Mouse (Mus musculus): ENCODE measurements around the gene Krt79. TPM values are rescaled to one million over a fixed set of nuclear protein-coding genes. Genes with fewer than 3 reads are reported as not detected.
A peak's percentile ranks its signal among the peaks of the same experiment; 100 is the strongest.

Krt79 gene
- polyA plus RNA-seq, 1 experiment from 2014 or later, result not detected

DNA sequence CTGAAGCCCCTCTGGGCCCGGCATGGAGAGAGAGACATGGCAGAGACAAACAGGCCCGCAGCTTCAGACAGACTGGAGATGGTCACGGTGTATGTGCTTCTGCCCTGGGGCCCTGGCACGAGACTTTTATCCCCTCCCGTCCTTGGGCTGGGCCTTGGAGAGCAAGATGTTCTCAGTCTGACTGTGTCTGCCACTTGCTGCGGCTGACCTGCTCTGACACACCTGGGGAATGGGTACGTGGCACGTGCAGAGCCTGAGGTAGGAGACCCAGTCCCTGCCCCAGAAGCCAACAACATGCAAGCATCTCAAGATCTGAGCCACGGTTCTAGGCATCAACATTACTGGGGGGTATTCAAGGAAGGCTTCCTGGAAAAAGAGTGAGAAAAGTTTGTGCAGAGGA lies 14.1 kb upstream of the Krt79 start, which contains the start of gene Krt78:
TSS of gene Krt78 (minus strand) at position 101 of the 400 bp plus-strand sequence.
- ATAC-seq (replicated peaks; ENCODE audit: insufficient number of reproducible peaks, low FRiP score, low TSS enrichment, low read depth), result no peak
- Histone ChIP-seq H3K9me3 (replicated peaks; ENCODE audit: control insufficient read depth, low read length) (no peaks in the 10 kb centered on the region), H3K36me3 (replicated peaks; ENCODE audit: control insufficient read depth, insufficient read depth, low read depth, low read length) (no peaks in the 10 kb centered on the region), H3K27ac (replicated peaks; ENCODE audit: low read depth, low read length) (no peak within 1 kb of the TSS), H3K4me2 (ENCODE audit: low read depth, low read length) (no peak within 1 kb of the TSS), H3K4me1 (ENCODE audit: control insufficient read depth, insufficient read depth, low read length) (no peaks in the 10 kb centered on the region), H3K27me3 (ENCODE audit: control insufficient read depth, insufficient read depth, low read length) (no peaks in the 10 kb centered on the region), H3K4me3 (ENCODE audit: low read depth, low read length) (no peak within 1 kb of the TSS), H3K9ac (replicated peaks; ENCODE audit: low read length) (no peak within 1 kb of the TSS)
- no peak for DNase-seq (ENCODE audit: low spot score)
- WGBS, result 84% methylated on average over 9 of the region's 9 CpGs

DNA sequence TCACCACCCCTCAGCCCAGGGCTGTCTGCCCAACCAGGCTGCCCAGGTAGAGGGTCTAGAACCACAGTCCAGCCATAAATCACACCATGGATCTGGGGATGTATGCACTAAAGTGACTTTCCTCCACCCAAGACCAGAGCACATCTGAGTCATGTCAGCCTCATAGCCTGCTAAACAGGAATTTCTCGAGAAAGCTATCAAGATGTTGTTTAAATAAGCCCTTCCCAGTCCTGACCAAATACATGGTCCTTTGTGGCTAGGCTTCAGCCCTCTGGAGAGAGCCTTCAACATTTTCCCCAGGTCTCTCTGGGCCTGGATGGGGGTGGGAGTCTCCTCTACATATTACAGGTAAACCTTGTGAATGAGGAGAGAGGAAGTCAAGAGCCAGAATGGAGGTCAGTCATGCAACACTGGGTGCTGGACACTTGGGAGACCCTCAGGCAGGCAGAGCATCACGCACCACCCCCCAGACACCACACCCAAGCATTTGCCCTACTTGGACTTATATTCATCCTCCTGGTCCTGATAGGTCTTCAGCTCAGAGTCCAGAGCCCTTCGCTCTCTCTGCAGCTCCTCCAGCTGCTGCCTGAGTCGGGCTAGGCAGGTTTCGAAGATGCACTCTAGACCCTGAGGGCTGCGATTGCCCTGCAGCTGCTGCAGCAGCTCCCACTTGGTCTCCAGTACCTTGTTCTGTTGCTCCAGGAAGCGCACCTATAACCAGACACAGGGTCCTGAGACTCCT lies 12.8 kb upstream of the Krt79 start:
- no peak overlapping the region for H3K27ac ChIP-seq (replicated peaks; ENCODE audit: low read depth, low read length)
- no peak overlapping the region for H3K4me2 ChIP-seq (ENCODE audit: low read depth, low read length)
- no peaks in the 10 kb centered on the region for H3K27me3 ChIP-seq (ENCODE audit: control insufficient read depth, insufficient read depth, low read length)
- 84% methylated on average over 7 of the region's 7 CpGs for WGBS
- H3K4me1 ChIP-seq (ENCODE audit: control insufficient read depth, insufficient read depth, low read length), result no peaks in the 10 kb centered on the region
- H3K9me3 ChIP-seq (replicated peaks; ENCODE audit: control insufficient read depth, low read length), result no peaks in the 10 kb centered on the region
- no peak for DNase-seq (ENCODE audit: low spot score)
- no peak overlapping the region for H3K4me3 ChIP-seq (ENCODE audit: low read depth, low read length)
- no peak overlapping the region for H3K9ac ChIP-seq (replicated peaks; ENCODE audit: low read length)
- H3K36me3 ChIP-seq (replicated peaks; ENCODE audit: control insufficient read depth, insufficient read depth, low read depth, low read length), result no peaks in the 10 kb centered on the region
- ATAC-seq (replicated peaks; ENCODE audit: insufficient number of reproducible peaks, low FRiP score, low TSS enrichment, low read depth), result no peak

DNA sequence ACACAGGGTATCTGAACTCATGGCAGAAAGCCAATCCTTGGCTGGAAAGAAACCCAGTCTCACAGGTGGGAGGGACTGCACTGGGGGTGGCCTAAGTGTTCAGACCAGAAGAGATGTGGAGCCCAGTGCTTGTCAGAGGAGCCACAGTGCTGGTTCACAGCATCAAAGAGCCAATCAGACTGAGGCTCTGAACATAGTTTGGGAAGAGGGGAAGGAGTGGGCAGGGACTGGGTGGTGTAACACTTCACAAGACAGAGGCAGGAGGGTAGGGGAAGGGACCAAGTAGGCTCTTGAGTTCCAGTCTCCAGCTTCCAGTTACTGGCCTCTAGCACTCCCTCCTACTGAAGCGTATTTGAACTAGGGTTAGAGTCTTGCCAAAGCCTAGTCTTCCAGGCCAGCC lies 5.3 kb upstream of the Krt79 start:
- no peaks in the 10 kb centered on the region for H3K4me1 ChIP-seq (ENCODE audit: control insufficient read depth, insufficient read depth, low read length)
- 82% methylated on average over 1 of the region's 1 CpGs for WGBS
- no peaks in the 10 kb centered on the region for H3K27me3 ChIP-seq (ENCODE audit: control insufficient read depth, insufficient read depth, low read length)
- H3K4me2 ChIP-seq (ENCODE audit: low read depth, low read length), result no peak overlapping the region
- H3K27ac ChIP-seq (replicated peaks; ENCODE audit: low read depth, low read length), result no peak overlapping the region
- no peak overlapping the region for H3K4me3 ChIP-seq (ENCODE audit: low read depth, low read length)
- H3K9ac ChIP-seq (replicated peaks; ENCODE audit: low read length), result no peak overlapping the region
- H3K9me3 ChIP-seq (replicated peaks; ENCODE audit: control insufficient read depth, low read length), result no peaks in the 10 kb centered on the region
- ATAC-seq (replicated peaks; ENCODE audit: insufficient number of reproducible peaks, low FRiP score, low TSS enrichment, low read depth), result no peak
- DNase-seq (ENCODE audit: low spot score), result no peak
- no peaks in the 10 kb centered on the region for H3K36me3 ChIP-seq (replicated peaks; ENCODE audit: control insufficient read depth, insufficient read depth, low read depth, low read length)

DNA sequence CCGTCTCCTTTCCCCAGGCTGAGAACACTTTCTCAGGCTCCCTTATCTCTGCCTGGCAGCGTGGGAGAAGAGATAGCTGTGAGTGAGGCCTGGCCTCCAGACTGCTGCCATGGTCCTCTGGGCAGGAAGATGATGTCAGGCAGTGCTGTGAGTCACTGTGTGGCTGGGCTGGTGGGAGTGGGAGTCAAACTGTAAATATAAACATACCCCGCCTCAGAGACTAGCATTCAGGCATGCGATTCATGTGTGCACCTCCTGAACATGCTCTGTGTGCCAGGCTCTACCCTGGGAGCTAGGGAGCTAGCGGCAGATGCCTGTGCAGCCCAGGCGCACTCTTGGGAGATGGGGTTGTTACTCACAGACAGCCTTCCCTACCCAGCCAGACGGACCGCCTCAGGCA lies 1.8 kb upstream of the Krt79 start:
- DNase-seq (ENCODE audit: low spot score) (no peak), ATAC-seq (replicated peaks; ENCODE audit: insufficient number of reproducible peaks, low FRiP score, low TSS enrichment, low read depth) (no peak)
- Histone ChIP-seq H3K9me3 (replicated peaks; ENCODE audit: control insufficient read depth, low read length) (no peaks in the 10 kb centered on the region), H3K4me2 (ENCODE audit: low read depth, low read length) (no peak overlapping the region), H3K4me3 (ENCODE audit: low read depth, low read length) (no peak overlapping the region), H3K4me1 (ENCODE audit: control insufficient read depth, insufficient read depth, low read length) (no peaks in the 10 kb centered on the region), H3K27ac (replicated peaks; ENCODE audit: low read depth, low read length) (no peak overlapping the region), H3K36me3 (replicated peaks; ENCODE audit: control insufficient read depth, insufficient read depth, low read depth, low read length) (no peaks in the 10 kb centered on the region), H3K9ac (replicated peaks; ENCODE audit: low read length) (no peak overlapping the region), H3K27me3 (ENCODE audit: control insufficient read depth, insufficient read depth, low read length) (no peaks in the 10 kb centered on the region)
- WGBS, result 46% methylated on average over 8 of the region's 8 CpGs

DNA sequence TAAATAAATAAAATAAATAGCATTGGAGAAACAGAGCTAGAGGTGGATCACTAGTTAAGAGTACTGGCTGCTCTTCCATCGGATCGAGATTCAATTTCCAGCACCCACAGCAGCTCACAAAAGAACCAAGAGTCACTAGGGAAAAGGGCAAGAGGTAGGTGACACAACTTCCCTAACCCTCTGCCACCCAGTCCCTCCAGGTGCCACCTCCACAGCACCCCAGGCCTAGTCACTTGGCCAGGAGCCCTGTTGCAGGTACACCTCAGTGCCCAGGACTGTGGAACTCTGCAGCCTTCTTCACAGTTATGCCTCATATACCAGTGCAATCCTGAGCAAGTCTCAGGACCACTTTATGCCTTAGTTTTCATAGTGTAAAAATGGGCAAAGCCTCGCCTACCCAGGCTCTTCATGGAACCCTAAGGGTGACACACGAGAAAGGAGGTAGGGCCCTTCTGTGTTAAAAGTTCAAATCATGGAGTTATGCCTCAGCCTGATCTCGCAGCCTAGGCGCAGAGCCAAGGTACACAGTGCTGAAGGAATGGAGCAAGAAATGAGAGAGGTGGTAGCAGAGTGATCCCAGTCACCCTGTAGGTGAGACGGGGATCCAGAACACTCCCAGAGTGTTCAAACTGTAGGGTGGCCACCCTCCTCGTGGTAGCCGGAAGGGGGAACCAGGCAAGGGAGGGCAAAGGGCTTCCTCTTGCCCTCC lies 1.4 kb downstream of the Krt79 start:
- Histone ChIP-seq H3K27me3 (ENCODE audit: control insufficient read depth, insufficient read depth, low read length) (no peaks in the 10 kb centered on the region), H3K9ac (replicated peaks; ENCODE audit: low read length) (no peak overlapping the region), H3K4me1 (ENCODE audit: control insufficient read depth, insufficient read depth, low read length) (no peaks in the 10 kb centered on the region), H3K27ac (replicated peaks; ENCODE audit: low read depth, low read length) (no peak overlapping the region), H3K9me3 (replicated peaks; ENCODE audit: control insufficient read depth, low read length) (no peaks in the 10 kb centered on the region), H3K36me3 (replicated peaks; ENCODE audit: control insufficient read depth, insufficient read depth, low read depth, low read length) (no peaks in the 10 kb centered on the region), H3K4me2 (ENCODE audit: low read depth, low read length) (no peak overlapping the region), H3K4me3 (ENCODE audit: low read depth, low read length) (no peak overlapping the region)
- 82% methylated on average over 9 of the region's 9 CpGs for WGBS
- no peak for ATAC-seq (replicated peaks; ENCODE audit: insufficient number of reproducible peaks, low FRiP score, low TSS enrichment, low read depth)
- DNase-seq (ENCODE audit: low spot score), result no peak

DNA sequence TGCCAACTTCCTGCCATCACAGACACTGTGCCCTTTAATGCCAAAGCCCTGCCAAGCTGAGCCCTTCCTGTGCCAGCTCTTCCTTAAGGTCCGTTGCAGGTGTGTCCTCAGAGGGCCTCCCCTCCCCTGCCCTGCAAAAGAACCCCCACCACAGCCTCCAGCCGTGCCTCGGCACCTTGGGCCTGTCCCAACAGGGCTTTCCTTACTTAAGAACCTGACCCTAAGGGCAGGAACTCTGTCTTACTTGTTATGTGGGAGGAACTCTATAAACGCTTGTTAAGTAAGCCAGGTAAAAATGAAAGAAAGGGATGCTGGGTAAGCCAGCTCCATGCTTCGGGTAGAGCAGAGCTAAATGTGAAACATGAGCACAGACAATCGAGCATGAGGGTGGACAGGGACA lies 7.1 kb downstream of the Krt79 start:
- no peak for DNase-seq (ENCODE audit: low spot score)
- H3K27ac ChIP-seq (replicated peaks; ENCODE audit: low read depth, low read length), result no peak overlapping the region

DNA sequence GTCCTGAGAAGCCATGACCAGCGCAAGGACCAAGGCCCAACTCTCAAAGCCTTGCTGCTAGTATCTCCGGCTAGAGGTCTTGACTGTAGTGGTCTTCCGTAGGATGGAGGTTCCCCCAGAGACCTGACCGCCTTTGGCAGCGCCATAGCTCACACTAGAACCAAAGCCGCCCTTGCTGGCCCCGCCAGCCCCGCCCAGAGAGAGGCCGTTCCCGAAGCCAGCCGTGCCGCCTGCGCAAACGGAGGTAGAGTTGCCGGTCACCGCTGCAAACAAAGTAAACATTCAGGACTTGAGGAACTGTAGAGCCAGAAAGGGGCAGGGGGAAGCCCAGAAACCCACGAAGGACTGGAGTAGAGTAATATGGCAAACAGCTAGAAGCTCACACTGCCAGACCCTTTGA lies 10.5 kb downstream of the Krt79 start:
- Histone ChIP-seq H3K4me1 (ENCODE audit: control insufficient read depth, insufficient read depth, low read length) (no peaks in the 10 kb centered on the region; the same call in 1 of the 2 replicates), H3K36me3 (replicated peaks; ENCODE audit: control insufficient read depth, insufficient read depth, low read depth, low read length) (no peaks in the 10 kb centered on the region), H3K9ac (replicated peaks; ENCODE audit: low read length) (peak overlapping the region; percentile 34; the same call in 1 of the 2 replicates), H3K27ac (replicated peaks; ENCODE audit: low read depth, low read length) (no peak overlapping the region), H3K27me3 (ENCODE audit: control insufficient read depth, insufficient read depth, low read length) (0 out of 2 replicates have a peak, but pooled peaks cover 4% of the 10 kb centered on the region), H3K4me3 (ENCODE audit: low read depth, low read length) (peak overlapping the region; percentile 9), H3K4me2 (ENCODE audit: low read depth, low read length) (peak overlapping the region; percentile 42), H3K9me3 (replicated peaks; ENCODE audit: control insufficient read depth, low read length) (no peaks in the 10 kb centered on the region)
- ATAC-seq (replicated peaks; ENCODE audit: insufficient number of reproducible peaks, low FRiP score, low TSS enrichment, low read depth) (no peak), DNase-seq (ENCODE audit: low spot score) (peak; percentile 45)
- WGBS, result 2% methylated on average over 17 of the region's 17 CpGs

More for the DNA sequence above, 7.1 kb downstream of the Krt79 start:
- ATAC-seq (replicated peaks; ENCODE audit: insufficient number of reproducible peaks, low FRiP score, low TSS enrichment, low read depth), result no peak
- H3K4me1 ChIP-seq (ENCODE audit: control insufficient read depth, insufficient read depth, low read length), result no peaks in the 10 kb centered on the region; the same call in 1 of the 2 replicates
- H3K4me3 ChIP-seq (ENCODE audit: low read depth, low read length), result no peak overlapping the region
- WGBS, result 69% methylated on average over 6 of the region's 6 CpGs
- no peak overlapping the region for H3K4me2 ChIP-seq (ENCODE audit: low read depth, low read length)
- H3K9me3 ChIP-seq (replicated peaks; ENCODE audit: control insufficient read depth, low read length), result no peaks in the 10 kb centered on the region
- H3K9ac ChIP-seq (replicated peaks; ENCODE audit: low read length), result no peak overlapping the region
- no peaks in the 10 kb centered on the region for H3K36me3 ChIP-seq (replicated peaks; ENCODE audit: control insufficient read depth, insufficient read depth, low read depth, low read length)
- H3K27me3 ChIP-seq (ENCODE audit: control insufficient read depth, insufficient read depth, low read length), result 0 out of 2 replicates have a peak, but pooled peaks cover 4% of the 10 kb centered on the region

DNA sequence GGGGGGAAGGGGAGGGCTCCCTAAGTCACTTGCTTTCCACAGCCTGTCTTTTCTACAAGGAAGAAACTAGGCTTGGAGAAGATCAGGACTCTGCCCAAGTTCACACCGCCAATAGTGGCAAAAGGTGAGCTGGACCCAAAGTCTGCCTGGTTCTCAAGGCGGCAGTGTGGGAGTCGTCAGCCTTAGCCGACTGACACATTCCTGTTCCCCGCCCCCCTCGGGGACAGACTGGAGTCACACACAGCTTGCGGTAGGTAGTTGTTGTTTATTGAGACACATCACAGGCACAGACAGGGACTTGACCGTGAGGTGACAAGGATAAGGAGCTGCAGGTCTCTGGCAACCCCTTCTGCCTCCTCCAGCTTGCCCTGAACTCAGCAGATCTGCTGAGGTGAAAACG lies 11.0 kb downstream of the Krt79 start:
- Histone ChIP-seq H3K4me1 (ENCODE audit: control insufficient read depth, insufficient read depth, low read length) (no peaks in the 10 kb centered on the region; the same call in 1 of the 2 replicates), H3K27ac (replicated peaks; ENCODE audit: low read depth, low read length) (no peak overlapping the region), H3K27me3 (ENCODE audit: control insufficient read depth, insufficient read depth, low read length) (0 out of 2 replicates have a peak, but pooled peaks cover 4% of the 10 kb centered on the region), H3K9me3 (replicated peaks; ENCODE audit: control insufficient read depth, low read length) (no peaks in the 10 kb centered on the region), H3K4me2 (ENCODE audit: low read depth, low read length) (no peak overlapping the region), H3K9ac (replicated peaks; ENCODE audit: low read length) (no peak overlapping the region), H3K36me3 (replicated peaks; ENCODE audit: control insufficient read depth, insufficient read depth, low read depth, low read length) (no peaks in the 10 kb centered on the region), H3K4me3 (ENCODE audit: low read depth, low read length) (no peak overlapping the region)
- WGBS, result 11% methylated on average over 9 of the region's 9 CpGs
- DNase-seq (ENCODE audit: low spot score) (no peak), ATAC-seq (replicated peaks; ENCODE audit: insufficient number of reproducible peaks, low FRiP score, low TSS enrichment, low read depth) (no peak)
